Mouse (Mus musculus) small intestine, adult 2 months (tissue): Measurements from ENCODE around the gene Gm8369.

Source experiments
- CTCF ChIP-seq: fragments of 200-500 bp; IDR thresholded peaks from 2 replicates; pipeline ENCODE4 v1.5.1; 2012; ENCODE audit warnings: low read depth, mild to moderate bottlenecking, control low read depth, inconsistent platforms, low read length, moderate library complexity, mixed read lengths; ENCODE audit not compliant: insufficient replicate concordance, insufficient read length; ENCODE audit errors: extremely low read depth
- POLR2A ChIP-seq: fragments of 200-500 bp; IDR thresholded peaks from 2 replicates; pipeline ENCODE4 v1.6.1; 2012; ENCODE audit warnings: low read depth, mild to moderate bottlenecking, control low read depth, inconsistent platforms, low read length, moderate library complexity

DNA sequence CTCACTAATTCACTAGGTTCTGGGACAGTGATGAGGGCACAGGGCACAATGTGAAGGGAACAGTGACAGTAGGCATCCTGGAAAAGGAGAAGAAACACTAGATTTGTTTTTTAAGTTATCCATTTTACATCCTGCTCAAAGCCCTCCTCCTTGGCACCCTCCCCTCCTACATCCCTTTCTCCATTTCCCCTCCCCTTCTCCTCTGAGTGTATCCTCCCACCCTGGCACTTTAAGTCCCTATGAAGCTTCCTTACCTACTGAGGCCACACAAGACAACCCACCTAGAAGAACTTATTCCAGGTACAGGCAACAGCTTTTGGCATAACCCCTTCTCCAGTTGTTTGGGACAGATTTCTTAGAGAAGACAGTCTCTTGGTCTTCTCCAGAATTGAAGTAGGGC, 30.5 kb downstream of the Gm8369 start, which contains the start of gene Ms4a6b:
- TF ChIP-seq CTCF (no peak), POLR2A (no peak)
